Mouse (Mus musculus) lung, postnatal 4 days (tissue): ENCODE results near the gene Ehd1.
"Not testable (repeated sequence)": the region's sequence is repeated elsewhere in the genome, so short reads cannot be mapped to it uniquely, and the experiment has no call there.

Experiments
- DNase-seq, 2 experiments: peaks; one replicate each; pipeline ENCODE4 v3.0.0; 2021

The Ehd1 gene

DNA sequence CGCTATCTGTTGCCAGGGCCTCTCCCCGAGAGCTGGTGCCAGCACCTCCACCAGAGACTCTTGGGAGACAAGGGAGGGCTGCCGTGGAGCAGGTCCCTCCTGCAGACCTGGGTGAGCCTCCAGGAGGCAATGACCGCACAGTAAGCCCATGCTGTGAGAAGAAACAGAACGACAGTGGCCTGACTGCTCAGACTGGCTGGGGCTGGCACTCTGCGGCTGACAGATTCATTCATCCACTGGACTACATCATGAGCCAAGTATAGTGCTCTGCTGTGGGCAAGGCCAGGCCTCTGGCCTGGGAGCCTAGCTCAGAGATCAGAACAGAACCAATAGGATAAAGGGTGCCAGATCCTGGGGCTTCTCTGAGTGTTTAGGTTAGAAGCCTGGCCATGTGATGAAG, 27.3 kb downstream of the Ehd1 start:
- no peak for DNase-seq

DNA sequence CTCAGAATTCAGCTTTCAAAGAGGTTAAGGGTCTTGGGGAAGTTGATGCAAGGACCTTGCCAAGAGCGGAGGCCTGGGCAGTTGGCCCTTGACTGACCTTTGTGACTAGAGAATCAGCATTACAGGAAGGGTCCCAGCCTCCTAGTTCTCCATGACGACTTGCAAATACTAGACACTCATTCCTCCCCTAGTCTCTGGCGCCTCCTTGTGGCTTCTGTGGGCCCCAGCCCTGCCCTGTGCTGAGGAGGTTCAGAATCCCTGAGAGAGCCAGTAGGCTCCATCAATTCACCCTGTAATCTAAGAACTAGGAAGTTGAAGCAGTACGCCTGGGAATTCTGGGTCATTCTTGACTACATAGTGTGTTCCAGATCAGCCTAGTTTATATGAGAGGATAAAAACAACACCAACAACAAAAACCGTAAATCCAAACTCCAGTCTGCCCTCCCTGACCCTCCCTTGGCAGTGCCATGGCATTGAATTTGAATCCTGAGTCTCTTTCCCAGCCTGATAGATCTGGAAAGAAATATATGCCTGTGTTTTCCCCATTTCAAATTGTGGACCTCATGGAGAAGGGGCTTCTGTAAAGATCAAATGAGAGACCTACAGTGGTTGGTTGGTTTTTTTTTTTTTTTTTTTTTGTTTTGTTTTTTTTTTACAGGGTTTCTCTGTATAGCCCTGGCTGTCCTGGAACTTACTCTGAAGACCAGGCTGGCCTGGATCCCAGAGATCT, 28.4 kb downstream of the Ehd1 start:
- peak; percentile 89 to 95 for DNase-seq

DNA sequence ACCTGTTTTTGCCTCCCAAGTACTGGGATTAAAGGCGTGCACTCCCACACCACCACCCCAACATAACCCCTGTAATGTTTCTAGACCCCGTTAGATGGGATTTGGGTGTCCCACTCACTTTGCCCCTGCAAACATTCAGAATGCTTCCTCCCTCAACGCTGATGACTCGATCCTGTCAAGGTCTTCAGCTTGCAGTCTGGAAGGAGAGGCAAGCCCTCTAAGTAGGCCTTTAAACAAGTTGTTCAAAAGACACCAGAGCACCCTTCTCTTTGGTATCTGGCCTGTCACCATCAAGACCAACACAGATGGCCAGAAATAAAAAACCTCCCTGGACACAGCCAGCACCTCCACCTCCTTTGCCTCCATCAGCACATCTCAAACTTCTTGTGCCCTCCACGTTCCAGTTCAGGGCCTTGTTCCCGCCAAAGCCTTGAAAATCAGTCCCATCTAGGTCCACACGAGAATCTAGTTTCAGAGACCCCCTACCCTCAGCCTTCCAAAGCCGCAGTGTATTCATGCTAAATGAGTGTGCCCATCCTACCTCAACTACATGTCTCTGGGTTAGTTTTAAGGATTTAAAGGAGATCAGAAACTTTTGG, 29.1 kb downstream of the Ehd1 start:
- DNase-seq = no peak

DNA sequence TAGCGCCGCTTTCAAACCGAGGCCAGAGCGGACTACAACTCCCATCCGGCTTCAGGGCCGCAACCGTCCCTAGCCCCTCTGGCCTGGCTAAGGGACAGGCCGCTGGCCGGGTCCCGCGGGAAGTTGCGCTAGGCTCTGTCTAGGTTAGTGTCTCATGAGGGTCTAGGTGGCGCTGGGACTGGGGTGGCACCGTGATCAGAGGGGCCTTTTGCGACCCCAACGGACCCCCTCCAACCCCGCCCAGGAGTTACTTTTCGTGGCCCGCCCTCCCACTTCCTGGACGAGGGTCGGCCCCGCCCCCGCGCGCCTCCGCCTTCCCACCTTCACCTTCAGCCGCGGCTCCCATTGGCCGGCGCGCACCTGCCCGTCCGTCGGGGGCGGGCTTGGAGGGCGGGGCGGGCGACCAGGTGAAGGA, 29.6 kb downstream of the Ehd1 start, which contains the start of gene Cdc42bpg:
Gene Cdc42bpg (plus strand): TSS at position 320 of the 415 bp plus-strand sequence.
- peak; percentile 92 to 95 for DNase-seq

DNA sequence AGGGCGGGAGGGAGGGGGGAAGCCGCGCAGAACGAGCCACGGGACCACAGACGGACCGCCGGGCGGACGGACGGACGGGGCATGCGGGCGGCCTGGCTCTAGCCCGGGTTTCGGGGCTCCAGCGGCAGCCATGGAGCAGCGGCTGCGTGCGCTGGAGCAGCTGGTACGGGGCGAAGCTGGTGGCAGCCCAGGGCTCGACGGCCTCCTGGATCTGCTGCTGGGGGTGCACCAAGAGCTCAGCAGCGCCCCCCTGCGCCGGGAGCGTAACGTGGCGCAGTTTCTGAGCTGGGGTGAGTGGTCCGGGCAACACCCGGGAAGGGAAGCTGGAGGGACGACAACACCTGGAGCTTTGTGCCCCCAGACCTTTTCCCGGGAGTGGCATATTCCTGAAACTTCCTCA, 30.1 kb downstream of the Ehd1 start:
- peak; percentile 92 for DNase-seq

DNA sequence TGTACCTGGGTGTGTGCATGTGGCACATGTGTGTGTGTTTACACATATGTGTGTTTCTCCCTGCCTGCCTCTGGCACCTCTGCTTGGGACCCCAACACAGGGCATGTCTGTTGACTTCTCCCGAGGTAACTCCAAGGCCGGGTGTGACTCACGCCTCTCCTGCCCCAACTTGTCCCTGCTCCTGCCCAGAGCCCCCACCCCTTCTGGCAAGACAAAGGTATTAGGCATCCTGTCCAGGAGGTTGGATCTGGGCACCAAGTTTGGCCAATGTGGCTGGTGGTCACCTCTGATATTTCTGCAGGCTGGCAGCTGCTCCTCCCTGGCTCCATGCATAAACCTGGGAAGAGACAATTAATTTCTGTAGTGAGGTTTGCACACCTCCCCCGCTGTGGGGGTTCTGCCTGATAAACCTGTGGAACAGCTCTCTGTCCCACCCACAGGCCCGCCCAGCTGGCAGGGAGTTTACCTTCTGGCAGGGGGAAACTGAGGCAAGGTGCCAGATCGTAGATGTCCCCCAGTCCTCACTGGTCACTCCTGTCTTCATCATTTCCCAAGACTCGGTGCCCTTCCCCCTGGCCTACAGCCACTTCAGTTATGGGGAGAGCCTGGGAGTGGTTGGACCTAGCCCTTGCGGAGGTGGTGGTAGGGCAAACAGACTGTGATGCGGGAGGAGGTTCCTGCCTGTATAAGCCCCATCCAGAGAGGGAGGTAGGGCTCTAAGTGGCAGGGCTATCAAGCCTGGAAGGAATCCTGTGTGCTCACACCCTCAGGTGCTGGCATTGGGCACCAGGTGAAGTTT, 31.4 kb downstream of the Ehd1 start:
- peak; percentile 65 to 85 for DNase-seq

DNA sequence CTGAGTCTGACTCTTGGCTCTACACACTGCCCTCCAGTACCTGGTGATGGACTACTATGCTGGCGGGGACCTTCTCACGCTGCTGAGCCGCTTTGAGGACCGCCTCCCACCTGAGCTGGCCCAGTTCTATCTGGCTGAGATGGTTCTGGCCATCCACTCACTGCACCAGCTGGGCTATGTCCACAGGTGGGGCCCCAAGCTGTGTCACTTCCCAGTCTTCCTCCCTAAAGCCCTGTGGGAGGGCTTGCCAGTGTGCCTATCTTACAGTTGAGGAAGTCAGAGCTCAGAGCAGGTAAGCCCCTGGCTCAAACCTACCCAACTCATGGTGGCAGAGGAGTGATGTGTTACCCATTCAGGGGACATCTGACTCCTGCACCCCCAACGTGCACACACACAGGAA, 33.7 kb downstream of the Ehd1 start:
- no peak for DNase-seq

DNA sequence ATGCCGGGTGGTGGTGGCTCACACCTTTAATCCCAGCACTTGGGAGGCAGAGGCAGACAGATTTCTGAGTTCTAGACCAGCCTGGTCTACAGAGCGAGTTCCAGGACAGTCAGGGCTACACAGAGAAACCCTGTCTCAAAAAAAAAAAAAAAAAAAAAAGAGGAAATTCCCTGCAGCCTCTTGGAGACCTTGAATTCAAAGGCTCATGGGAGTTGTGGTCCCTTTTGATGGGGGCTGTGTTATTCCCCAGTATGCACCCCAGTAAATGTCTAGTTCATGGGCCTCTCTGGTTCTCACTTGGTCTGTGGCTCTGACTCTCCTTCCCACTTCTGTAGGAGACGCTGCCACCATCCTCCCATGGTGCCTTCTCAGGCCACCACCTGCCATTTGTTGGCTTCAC, 35.3 kb downstream of the Ehd1 start:
- DNase-seq = not testable (repeated sequence)

DNA sequence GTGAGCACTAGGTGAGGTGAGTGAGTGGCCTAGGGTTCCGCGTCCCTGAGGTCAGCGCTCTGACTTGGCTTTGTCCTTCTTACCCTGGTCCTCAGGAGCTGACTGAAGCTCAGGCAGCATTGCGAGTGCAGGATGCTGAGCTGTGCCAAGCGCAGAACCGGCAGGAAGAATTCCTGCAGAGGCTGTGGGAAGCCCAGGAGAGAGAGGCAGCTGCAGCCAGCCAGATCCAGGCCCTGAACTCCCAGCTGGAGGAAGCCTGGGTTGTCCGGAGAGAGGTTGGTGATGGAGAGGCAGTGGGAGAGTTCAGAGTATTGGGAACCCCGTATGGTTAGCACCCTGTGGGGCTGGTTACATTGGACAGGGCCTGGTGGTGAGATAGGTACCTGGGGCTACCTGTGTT, 37.3 kb downstream of the Ehd1 start:
- DNase-seq = no peak

DNA sequence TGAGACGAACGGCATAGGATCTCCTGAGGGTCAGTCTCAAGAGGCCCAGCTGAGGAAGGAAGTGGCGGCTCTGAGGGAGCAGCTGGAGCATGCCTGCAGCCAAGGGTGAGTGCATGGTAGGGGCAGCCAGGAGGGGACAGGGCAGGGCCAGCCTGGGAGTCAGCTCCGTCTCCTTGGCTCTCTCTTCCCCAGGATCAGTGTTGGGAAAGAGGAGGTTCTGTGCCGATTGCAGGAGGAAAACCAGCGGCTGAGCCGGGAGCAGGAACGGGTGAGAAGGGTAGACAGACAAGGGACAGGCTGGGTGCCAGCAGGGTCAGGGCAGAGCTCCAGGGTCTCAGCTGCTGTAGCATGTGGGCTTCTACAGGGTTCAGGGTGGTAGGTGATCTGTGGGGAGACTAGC, 38.0 kb downstream of the Ehd1 start:
- DNase-seq = peak; percentile 62 to 90

DNA sequence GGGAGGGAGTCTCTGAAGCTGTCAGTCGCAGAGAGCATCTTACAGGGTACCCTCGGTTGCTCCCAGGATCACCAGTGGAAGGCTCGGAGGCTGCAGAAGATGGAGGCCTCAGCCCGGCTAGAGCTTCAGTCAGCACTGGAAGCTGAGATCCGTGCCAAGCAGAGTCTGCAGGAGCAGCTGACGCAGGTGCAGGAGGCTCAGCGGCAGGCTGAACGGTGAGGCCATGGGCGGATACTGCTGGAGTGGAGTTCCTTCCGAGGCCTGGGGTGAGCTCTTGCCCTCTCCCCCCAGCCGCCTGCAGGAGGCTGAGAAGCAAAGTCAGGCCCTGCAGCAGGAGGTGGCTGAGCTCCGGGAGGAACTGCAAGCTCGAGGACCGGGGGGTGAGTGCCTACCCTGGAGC, 39.0 kb downstream of the Ehd1 start:
- DNase-seq = no peak

DNA sequence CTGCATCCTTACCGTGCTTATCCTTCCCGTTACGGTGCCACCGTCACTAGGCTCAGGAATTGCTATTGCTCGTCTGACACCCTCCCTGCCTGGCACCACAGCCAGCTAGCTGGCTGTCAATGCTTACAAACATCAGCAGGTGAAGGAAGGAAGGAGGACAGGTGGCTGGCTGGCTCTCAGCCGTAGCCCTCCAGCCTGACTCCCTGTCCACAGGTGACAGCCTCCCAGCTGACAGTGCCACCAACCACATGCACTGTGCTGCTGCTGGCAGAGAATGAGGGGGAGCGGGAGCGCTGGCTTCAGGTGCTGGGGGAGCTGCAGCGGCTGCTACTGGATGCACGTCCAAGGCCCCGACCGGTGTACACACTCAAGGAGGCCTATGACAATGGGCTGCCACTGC, 41.6 kb downstream of the Ehd1 start:
- DNase-seq = no peak

DNA sequence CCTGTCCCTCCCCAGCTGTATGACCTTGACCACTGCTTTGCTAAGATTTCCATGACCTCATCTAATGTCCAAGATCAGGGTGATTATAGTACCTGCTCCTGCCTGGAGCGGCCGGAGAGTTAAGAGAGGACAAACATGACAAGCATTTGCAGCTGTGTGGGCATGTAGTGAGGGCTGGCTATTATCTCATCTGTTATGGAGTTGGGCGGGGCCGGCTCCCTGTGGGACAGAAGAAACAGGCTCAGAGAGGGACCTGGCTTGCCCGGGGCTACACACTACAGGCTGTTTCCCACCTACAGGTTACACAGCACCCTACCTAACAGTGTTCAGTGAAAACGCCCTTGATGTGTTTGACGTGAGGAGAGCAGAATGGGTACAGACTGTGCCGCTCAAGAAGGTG, 44.8 kb downstream of the Ehd1 start:
- no peak for DNase-seq

DNA sequence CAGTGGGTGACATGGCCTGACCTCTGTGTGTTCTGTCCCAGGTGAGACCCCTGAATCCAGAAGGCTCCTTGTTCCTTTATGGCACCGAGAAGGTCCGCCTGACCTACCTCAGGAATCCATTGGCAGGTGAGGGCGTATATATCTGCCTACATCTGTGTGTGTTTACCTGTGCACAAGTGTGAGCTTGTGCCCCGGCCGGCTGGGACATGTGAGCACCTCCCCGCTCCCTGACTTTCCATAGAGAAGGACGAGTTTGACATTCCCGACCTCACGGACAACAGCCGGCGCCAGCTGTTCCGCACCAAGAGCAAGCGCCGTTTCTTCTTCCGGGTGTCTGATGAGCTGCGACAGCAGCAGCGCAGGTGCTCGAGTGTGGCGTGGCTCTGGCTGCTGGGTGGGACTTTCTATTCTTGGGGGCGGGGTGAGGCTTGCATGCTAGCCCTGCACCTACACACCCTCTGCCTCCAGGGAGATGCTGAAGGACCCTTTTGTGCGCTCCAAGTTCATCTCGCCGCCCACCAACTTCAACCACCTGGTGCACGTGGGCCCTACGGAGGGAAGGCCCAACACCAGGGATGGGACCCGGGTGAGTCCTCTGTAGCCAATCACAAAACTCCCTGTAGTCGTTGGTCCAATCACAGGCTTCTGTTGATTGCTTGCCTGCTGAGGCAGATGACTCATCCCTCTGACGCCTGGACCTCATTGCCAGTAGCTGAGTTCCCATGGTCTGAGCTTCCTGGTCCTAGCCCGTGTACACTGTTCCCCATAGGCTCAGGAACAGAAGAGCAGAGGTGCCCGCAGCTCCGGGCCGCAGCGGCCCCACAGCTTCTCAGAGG, 45.5 kb downstream of the Ehd1 start:
- peak; percentile 63 to 89 for DNase-seq

DNA sequence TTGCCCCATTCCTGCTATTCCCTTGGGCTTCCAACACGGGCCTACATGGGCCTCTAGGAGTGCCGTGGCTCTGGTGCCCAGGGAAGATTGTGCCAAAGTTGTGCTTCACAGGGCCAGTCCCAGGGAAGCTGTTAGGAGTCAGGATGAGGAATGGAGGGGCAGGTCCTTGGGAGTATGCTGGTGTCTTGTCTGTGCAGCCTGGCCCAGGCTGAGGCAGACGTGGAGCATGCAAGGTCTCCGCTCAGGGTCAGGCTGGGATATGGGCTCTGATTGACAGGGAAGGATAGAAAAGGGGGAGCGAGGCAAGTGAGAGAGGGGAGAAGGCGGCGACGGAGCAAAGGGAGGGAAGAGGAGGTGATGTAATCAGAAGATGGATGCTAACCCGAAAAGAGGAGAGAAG, 48.2 kb downstream of the Ehd1 start:
- no peak for DNase-seq

DNA sequence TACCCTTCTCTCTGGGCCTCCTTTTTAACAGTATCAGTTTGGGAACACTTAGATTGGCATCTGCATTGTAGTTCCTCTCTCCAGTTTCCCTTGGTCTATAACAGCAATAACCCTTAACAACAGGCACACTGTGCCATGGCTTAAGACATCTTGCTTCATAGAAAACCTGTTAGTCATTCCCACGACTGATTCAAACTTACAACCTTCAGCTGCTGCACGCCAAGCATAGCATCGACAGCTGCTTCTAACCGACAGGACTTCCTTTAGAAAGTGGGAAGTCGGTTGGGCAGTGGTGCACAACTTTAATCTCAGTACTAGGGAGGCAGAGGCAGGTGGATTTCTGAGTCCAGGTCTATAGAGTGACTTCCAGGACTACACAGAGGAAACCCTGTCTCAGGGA, 54.7 kb downstream of the Ehd1 start:
- no peak for DNase-seq

DNA sequence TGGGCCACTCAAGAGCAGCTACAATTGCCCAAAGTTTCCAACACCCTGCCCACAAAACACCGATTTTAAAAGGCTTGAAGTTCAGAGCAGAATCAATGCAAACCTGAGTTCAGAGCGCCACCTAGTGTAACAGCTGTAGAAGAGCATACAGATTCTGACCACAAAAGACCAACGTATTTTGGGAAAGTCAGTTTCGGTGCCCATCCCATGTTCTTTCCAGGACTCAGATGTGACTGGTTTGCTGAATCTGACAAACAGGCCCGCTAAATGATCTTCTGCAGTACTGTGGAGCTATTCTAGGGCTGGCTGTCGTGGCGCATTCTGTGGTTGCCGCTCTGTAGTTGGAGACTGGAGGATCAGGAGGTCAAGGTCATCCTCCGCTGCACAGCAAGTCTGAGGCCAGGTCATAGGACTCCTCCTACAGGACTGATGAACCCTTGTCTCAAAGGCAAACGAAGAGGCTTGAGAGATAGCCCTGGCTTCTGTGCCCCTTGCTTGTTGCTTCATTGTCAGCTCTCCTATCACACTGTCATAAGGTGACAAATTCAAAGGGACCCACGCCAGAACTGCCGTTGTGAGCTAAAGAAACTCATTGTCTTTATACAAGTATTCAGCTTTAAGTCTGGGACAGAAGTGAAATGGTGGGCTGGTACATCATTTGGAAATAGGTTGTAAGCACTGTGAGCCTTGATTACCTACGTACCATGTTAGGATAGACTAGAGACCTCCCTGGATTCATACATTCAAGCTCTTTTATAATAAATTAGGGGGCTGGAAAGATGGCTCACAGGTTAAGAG, 55.4 kb downstream of the Ehd1 start:
- peak in 1 of 2 experiments; percentile 79 for DNase-seq

DNA sequence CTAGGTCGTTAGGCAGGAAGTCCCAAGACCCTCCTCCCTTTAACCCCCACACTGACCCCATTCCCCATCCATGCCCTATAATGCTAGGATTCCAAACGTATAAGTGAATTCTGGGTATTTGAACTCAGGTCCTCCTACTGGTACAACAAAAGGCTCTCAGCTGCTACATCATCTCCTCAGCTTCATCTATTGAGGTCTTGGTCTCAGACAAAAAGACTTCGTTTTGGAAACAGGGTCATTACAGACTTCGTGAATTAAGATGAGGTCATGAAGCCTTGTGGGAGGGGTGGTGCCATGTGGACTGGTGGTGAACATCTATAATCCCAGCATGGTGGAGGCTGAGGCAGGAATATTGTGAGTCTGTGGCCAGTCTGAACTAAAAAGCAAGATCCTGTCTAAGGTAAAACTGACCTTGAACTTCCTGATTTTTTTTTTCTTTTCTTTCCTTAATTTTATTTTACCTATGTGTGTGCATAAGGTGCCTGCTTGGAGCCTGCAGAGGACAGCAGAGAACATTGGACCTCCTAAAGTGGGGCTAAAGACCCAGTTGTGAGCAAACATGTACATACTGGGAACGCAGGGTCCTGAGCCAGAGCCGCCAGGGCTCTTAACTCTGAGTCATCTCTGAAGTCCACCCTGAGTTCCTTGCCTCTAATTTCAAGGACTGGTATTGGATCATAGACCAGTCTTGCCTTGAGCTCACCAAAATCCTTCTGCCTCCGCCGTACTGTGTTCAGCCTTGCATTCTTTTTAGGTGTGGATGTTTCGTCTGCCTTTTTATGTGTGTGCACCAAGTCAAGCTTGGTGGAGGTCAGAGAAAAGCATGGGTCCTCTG, 57.5 kb downstream of the Ehd1 start:
- DNase-seq = no peak

DNA sequence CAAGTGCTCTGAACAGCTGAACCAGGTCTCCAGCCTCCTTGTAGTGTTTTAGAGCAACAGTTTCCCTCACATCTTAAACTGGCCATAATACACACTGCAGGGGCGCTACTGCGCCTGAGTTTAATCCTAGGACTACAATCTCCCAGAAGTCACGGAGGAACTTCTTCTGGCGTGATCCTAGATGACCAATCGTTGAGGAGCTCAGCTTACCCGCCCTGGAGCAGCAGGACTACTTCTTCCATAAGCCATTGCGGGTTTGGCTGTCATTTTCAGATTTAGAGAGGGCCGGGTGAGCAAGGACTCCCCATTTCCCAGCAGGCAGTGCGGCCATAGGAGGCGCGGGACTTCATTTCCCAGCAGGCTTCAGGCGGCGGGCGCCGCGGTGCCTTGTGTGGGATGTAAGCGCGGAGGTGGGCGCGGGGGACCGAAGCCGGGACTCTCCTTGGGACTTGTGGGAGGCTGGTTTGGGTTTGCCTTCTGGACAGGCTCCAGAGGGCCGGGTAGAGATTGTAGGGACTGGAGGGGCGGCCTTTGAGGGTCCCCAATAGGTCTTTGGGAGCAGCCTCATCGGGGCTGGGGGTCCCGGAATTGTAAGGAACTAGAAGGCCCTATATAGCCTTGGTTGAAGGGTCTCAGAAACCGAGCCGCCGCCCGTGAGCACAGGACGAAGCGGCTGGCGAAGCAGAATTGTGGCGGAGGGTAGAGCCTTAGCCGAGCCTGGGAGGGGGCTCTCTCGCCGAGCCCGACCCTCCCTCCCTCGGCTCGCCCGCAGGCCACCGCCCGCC, 58.3 kb downstream of the Ehd1 start, which contains the start of gene Men1:
Gene Men1 (plus strand): TSS at position 307 of the 785 bp plus-strand sequence.
- peak; percentile 94 to 96 for DNase-seq

DNA sequence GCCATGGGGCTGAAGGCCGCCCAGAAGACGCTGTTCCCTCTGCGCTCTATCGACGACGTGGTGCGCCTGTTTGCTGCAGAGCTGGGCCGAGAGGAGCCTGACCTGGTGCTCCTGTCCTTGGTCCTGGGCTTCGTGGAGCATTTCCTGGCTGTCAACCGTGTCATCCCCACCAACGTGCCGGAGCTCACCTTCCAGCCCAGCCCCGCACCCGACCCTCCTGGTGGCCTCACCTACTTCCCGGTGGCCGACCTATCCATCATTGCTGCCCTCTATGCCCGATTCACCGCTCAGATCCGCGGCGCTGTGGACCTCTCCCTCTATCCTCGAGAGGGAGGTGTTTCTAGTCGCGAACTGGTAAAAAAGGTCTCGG, 58.9 kb downstream of the Ehd1 start:
- peak; percentile 33 to 45 for DNase-seq
